Mouse (Mus musculus) kidney, adult 2 months (tissue): ENCODE measurements at regions not wholly inside any gene's neighbourhood (a gene's known extent, or its start where the extent isn't known, plus 50 kb on each side); places are given as distances from the start of the nearest gene placed in this dataset.

ENCODE experiments used
- DNase-seq: peaks from one replicate; pipeline ENCODE4 v3.0.0; 2021
- H3K27ac ChIP-seq: fragments of 200-500 bp; 2 replicates; pipeline ENCODE4 v1.5.1; 2012; ENCODE audit warnings: low read depth, low read length, control low read depth, inconsistent platforms; ENCODE audit not compliant: insufficient read depth
- H3K27me3 ChIP-seq: fragments of 200-500 bp; replicated peaks from 2 replicates; pipeline ENCODE4 v1.6.1; 2012; ENCODE audit warnings: mild to moderate bottlenecking, moderate library complexity, low read length, inconsistent platforms; ENCODE audit not compliant: control insufficient read depth, insufficient read depth
- H3K36me3 ChIP-seq: fragments of 200-500 bp; 2 replicates; pipeline ENCODE4 v1.6.1; 2012; ENCODE audit warnings: mild to moderate bottlenecking, moderate library complexity, low read length, inconsistent platforms; ENCODE audit not compliant: control insufficient read depth, insufficient read depth
- H3K4me1 ChIP-seq: fragments of 200-500 bp; 2 replicates; pipeline ENCODE4 v1.6.1; 2011; ENCODE audit warnings: low read length; ENCODE audit not compliant: control insufficient read depth, insufficient read depth
- H3K4me3 ChIP-seq: fragments of 200-500 bp; 2 replicates; pipeline ENCODE4 v1.5.1; 2011; ENCODE audit warnings: mild to moderate bottlenecking, low read depth, low read length, control low read depth; ENCODE audit not compliant: insufficient read depth
- CTCF ChIP-seq: fragments of 200-500 bp; conservative IDR thresholded peaks from 2 replicates; pipeline ENCODE4 v1.5.1; 2011; ENCODE audit warnings: low read depth, mild to moderate bottlenecking, control low read depth, low read length, moderate library complexity, mixed read lengths; ENCODE audit not compliant: insufficient read depth, insufficient read length
- POLR2A ChIP-seq: fragments of 200-500 bp; IDR thresholded peaks from one replicate; pipeline ENCODE4 v1.6.1; 2011; ENCODE audit warnings: low read depth, low read length, control low read depth
- WGBS: fragments of 180-500 bp; shearing (Covaris S2); methylation state at CpG from one replicate; pipeline ENCODE4 v1.1.7; 2018; 5-methylcytosine and 5-hydroxymethylcytosine counted together

GRCm38 (mm10) chr10:24406953-24407352 lies 183.6 kb downstream of the Moxd1 start:
- Histone ChIP-seq H3K4me1 (no peaks in the 10 kb centered on the region), H3K27me3 (no peaks in the 10 kb centered on the region), H3K36me3 (no peaks in the 10 kb centered on the region), H3K27ac (no peak overlapping the region), H3K4me3 (no peak overlapping the region)
- no peak for DNase-seq
- 81% methylated on average over 3 of the region's 3 CpGs for WGBS
- no peak for TF ChIP-seq CTCF
- TF ChIP-seq POLR2A, result no peak

GRCm38 (mm10) chr10:24407411-24408227 lies 184.3 kb downstream of the Moxd1 start:
- H3K36me3 ChIP-seq, result no peaks in the 10 kb centered on the region
- H3K27ac ChIP-seq, result no peak overlapping the region
- TF ChIP-seq CTCF (no peak), POLR2A (no peak)
- no peaks in the 10 kb centered on the region for H3K4me1 ChIP-seq
- WGBS, result 84% methylated on average over 6 of the region's 6 CpGs
- no peaks in the 10 kb centered on the region for H3K27me3 ChIP-seq
- no peak overlapping the region for H3K4me3 ChIP-seq
- DNase-seq, result no peak

- H3K4me3 ChIP-seq, result no peak overlapping the region
- H3K4me1 ChIP-seq, result no peaks in the 10 kb centered on the region
- H3K36me3 ChIP-seq, result no peaks in the 10 kb centered on the region
- no peak for TF ChIP-seq POLR2A
- TF ChIP-seq CTCF, result peak; percentile 60
- WGBS, result 22% methylated on average over 1 of the region's 1 CpGs
- peak; percentile 59 for DNase-seq
- no peak overlapping the region for H3K27ac ChIP-seq
- no peaks in the 10 kb centered on the region for H3K27me3 ChIP-seq
These were observed 185.3 kb upstream of the Ccn2 start for GRCm38 (mm10) chr10:24409976-24410375.

- WGBS, result 87% methylated on average over 4 of the region's 4 CpGs
- H3K27me3 ChIP-seq, result no peaks in the 10 kb centered on the region
- no peak for DNase-seq
- H3K36me3 ChIP-seq, result no peaks in the 10 kb centered on the region
- no peak overlapping the region for H3K27ac ChIP-seq
- TF ChIP-seq POLR2A, result no peak
- TF ChIP-seq CTCF, result no peak
- H3K4me1 ChIP-seq, result no peaks in the 10 kb centered on the region
- H3K4me3 ChIP-seq, result no peak overlapping the region
These were observed 184.4 kb upstream of the Ccn2 start for GRCm38 (mm10) chr10:24410885-24411284.

- DNase-seq, result no peak
- H3K4me3 ChIP-seq, result no peak overlapping the region
- no peaks in the 10 kb centered on the region for H3K4me1 ChIP-seq
- TF ChIP-seq CTCF (no peak), POLR2A (no peak)
- H3K36me3 ChIP-seq, result no peaks in the 10 kb centered on the region
- WGBS, result 81% methylated on average over 4 of the region's 4 CpGs
- H3K27ac ChIP-seq, result no peak overlapping the region
- no peaks in the 10 kb centered on the region for H3K27me3 ChIP-seq
These were observed 172.6 kb upstream of the Ccn2 start for GRCm38 (mm10) chr10:24422498-24423160.

GRCm38 (mm10) chr10:24433737-24434367 lies 161.4 kb upstream of the Ccn2 start:
- H3K27me3 ChIP-seq, result no peaks in the 10 kb centered on the region
- TF ChIP-seq POLR2A (no peak), CTCF (no peak)
- DNase-seq, result peak; percentile 66
- no peak overlapping the region for H3K4me3 ChIP-seq
- no peaks in the 10 kb centered on the region for H3K4me1 ChIP-seq
- H3K36me3 ChIP-seq, result no peaks in the 10 kb centered on the region
- peak overlapping the region; percentile 35; the same call in 1 of the 2 replicates for H3K27ac ChIP-seq

GRCm38 (mm10) chr10:24437177-24437576 lies 158.1 kb upstream of the Ccn2 start:
- TF ChIP-seq CTCF, result no peak
- no peak for TF ChIP-seq POLR2A
- no peak for DNase-seq
- no peak overlapping the region for H3K27ac ChIP-seq
- no peak overlapping the region for H3K4me3 ChIP-seq
- no peaks in the 10 kb centered on the region for H3K4me1 ChIP-seq
- no peaks in the 10 kb centered on the region for H3K36me3 ChIP-seq
- 55% methylated on average over 2 of the region's 2 CpGs for WGBS
- H3K27me3 ChIP-seq, result no peaks in the 10 kb centered on the region
